ENCODE assay signal across 8 mouse cellular contexts in genomic region chr17:66111402-66111959, GRCm38 (mm10). TPM values are rescaled to one million over a fixed set of nuclear protein-coding genes. Genes with fewer than 3 reads are reported as not detected.
DNase-seq lines count a peak whose midpoint lies in the region; ATAC-seq and TF ChIP-seq lines count a peak whose summit lies in the region.

TSS of gene Washc1 (plus strand) at chr17:66111545.

- H3K4me3 ChIP-seq in hindbrain, embryonic 16.5 days (ENCODE audit: low read length) = peak within 1 kb of the TSS; percentile 60
- H3K4me3 ChIP-seq in left cerebral cortex, adult 2 months = peak within 1 kb of the TSS; percentile 59

- peak within 1 kb of the TSS; percentile 81 for H3K9ac ChIP-seq in hindbrain, embryonic 16.5 days (ENCODE audit: low read depth, low read length)

- intact Hi-C loops in left cerebral cortex, adult 2 months (cut with DNase I) = no loop called here

- H3K27ac ChIP-seq in hindbrain, embryonic 16.5 days (ENCODE audit: low read depth, low read length) = peak within 1 kb of the TSS; percentile 66
- peak within 1 kb of the TSS; percentile 89 for H3K27ac ChIP-seq in left cerebral cortex, adult 2 months

- TF ChIP-seq CTCF in left cerebral cortex, adult 2 months (IDR thresholded peaks at IDR 0.05) = no peak; the same call in 1 of the 2 replicates

- H3K36me3 ChIP-seq in hindbrain, embryonic 16.5 days (ENCODE audit: control insufficient read depth, insufficient read depth, low read length) = peaks cover 19% of the 10 kb centered on the region

- peak; percentile 98 for ATAC-seq in hindbrain, embryonic 16.5 days
- peak; percentile 93 for ATAC-seq in megakaryocyte, adult 5-6 weeks (ENCODE audit: poor library complexity, severe bottlenecking)

- H3K9me3 ChIP-seq in hindbrain, embryonic 16.5 days (ENCODE audit: control insufficient read depth, low read length) = no peaks in the 10 kb centered on the region

- H3K27me3 ChIP-seq in hindbrain, embryonic 16.5 days (replicated peaks; ENCODE audit: control insufficient read depth, insufficient read depth, low read length) = no peaks in the 10 kb centered on the region

- peak within 1 kb of the TSS; percentile 57 for H3K4me2 ChIP-seq in hindbrain, embryonic 16.5 days (ENCODE audit: low read length)

- H3K4me1 ChIP-seq in hindbrain, embryonic 16.5 days (ENCODE audit: control insufficient read depth, insufficient read depth, low read depth, low read length) = peaks cover 12% of the 10 kb centered on the region

- WGBS in hindbrain, embryonic 16.5 days = under 1% methylated on average over 33 of the region's 41 CpGs

- peak; percentile 86 for DNase-seq in T-cell, adult 2 months (ENCODE audit: low spot score)
- peak; percentile 85 to 90 for DNase-seq in cerebellum, postnatal 36 days
- DNase-seq in gastrocnemius, adult 18-20 months (ENCODE audit: low spot score) = peak; percentile 86
- peak; percentile 85 to 88 for DNase-seq in left cerebral cortex, adult 2 months (ENCODE audit: extremely low spot score in 1 of 2, low spot score in 2 of 2)
- DNase-seq in right cerebral cortex, adult 2 months (ENCODE audit: low spot score in 2 of 2) = peak; percentile 86 to 87
- peak; percentile 89 for DNase-seq in urinary bladder, postnatal 14 days (ENCODE audit: low spot score)

RNA-seq across cellular contexts. Expression of gene Washc1, which starts in this region (rescaled TPM):
- total RNA-seq in gastrocnemius, adult 18-20 months (2021) = 10 to 100 TPM; 15.0 to 16.6 TPM
- 46.5 and 49.2 TPM in 2 replicates for polyA plus RNA-seq in hindbrain, embryonic 16.5 days (2015; fragmentation: Nextera tagmentation; extraction: Ambion mirVana)
- total RNA-seq in left cerebral cortex, adult 2 months (2021) = 10 to 100 TPM; 39.2 to 46.2 TPM
- total RNA-seq in megakaryocyte, adult 5-6 weeks (2015) = 14.5 and 19.1 TPM in 2 replicates
- 29.7 and 30.9 TPM in 2 replicates for total RNA-seq in megakaryocyte, adult 5-6 weeks (2017)

Comparison
In these comparisons a context has a peak if more than half of its experiments do, and no peak if none do; other contexts are left out.
1. Peak in every context shown above with its lines: DNase-seq, ATAC-seq, H3K4me3 ChIP-seq and H3K27ac ChIP-seq.